Mouse (Mus musculus) midbrain, postnatal 0 days (tissue): ENCODE results near the gene Llcfc1. TPM values are rescaled to one million over a fixed set of nuclear protein-coding genes. Genes with fewer than 3 reads are reported as not detected.

Source experiments
- ATAC-seq: fragments of 200-750 bp; cut with Nextera tagmentation; 2 replicates; pipeline ENCODE4 v1.8.0; 2017; ENCODE audit warnings: moderate number of reproducible peaks, mild to moderate bottlenecking, moderate TSS enrichment, moderate library complexity; ENCODE audit not compliant: low FRiP score
- DNase-seq: peaks from one replicate; pipeline ENCODE4 v3.0.0-alpha.2; 2015; ENCODE audit warnings: low spot score
- H3K27ac ChIP-seq: fragments of 300-500 bp; sonication (generic); 2 replicates; pipeline ENCODE4 v1.5.1; 2014; ENCODE audit warnings: low read depth, mild to moderate bottlenecking, low read length, mixed read lengths
- H3K27me3 ChIP-seq: fragments of 300-500 bp; sonication (generic); 2 replicates; pipeline ENCODE4 v1.6.1; 2014; ENCODE audit warnings: low read length, control low read depth, mixed read lengths; ENCODE audit not compliant: insufficient read depth
- H3K36me3 ChIP-seq: fragments of 300-500 bp; sonication (generic); 2 replicates; pipeline ENCODE4 v1.6.1; 2014; ENCODE audit warnings: low read length, control low read depth, mixed read lengths; ENCODE audit not compliant: insufficient read depth
- H3K4me1 ChIP-seq: fragments of 300-500 bp; sonication (generic); 2 replicates; pipeline ENCODE4 v1.6.1; 2014; ENCODE audit warnings: mild to moderate bottlenecking, control low read depth, antibody characterized with exemption, low read length, mixed read lengths; ENCODE audit not compliant: insufficient read depth
- H3K4me2 ChIP-seq: fragments of 300-500 bp; sonication (generic); 2 replicates; pipeline ENCODE4 v1.6.1; 2014; ENCODE audit warnings: low read depth, mild to moderate bottlenecking, low read length, mixed read lengths; ENCODE audit not compliant: poor library complexity, severe bottlenecking
- H3K4me3 ChIP-seq: fragments of 300-500 bp; sonication (generic); 2 replicates; pipeline ENCODE4 v1.5.1; 2014; ENCODE audit warnings: low read depth, mild to moderate bottlenecking, low read length, moderate library complexity
- H3K9ac ChIP-seq: fragments of 300-500 bp; sonication (generic); replicated peaks from 2 replicates; pipeline ENCODE4 v1.6.1; 2014; ENCODE audit warnings: mild to moderate bottlenecking, low read length, moderate library complexity, mixed read lengths; ENCODE audit not compliant: poor library complexity, severe bottlenecking
- H3K9me3 ChIP-seq: fragments of 300-500 bp; sonication (generic); 2 replicates; pipeline ENCODE4 v1.6.1; 2016; ENCODE audit warnings: low read length, control low read depth
- CTCF ChIP-seq: IDR thresholded peaks from 2 replicates; pipeline ENCODE4 v1.5.1; 2016; ENCODE audit warnings: antibody characterized with exemption, mild to moderate bottlenecking
- WGBS: fragments of 180-500 bp; shearing (Covaris S2); extraction: QIAGEN DNeasy Blood & Tissue Kit; methylation state at CpG from one replicate; pipeline ENCODE4 v1.1.7; 2014; 5-methylcytosine and 5-hydroxymethylcytosine counted together
- polyA plus RNA-seq: library from polyadenylated mRNA; unstranded; fragments of >200 nt; fragmentation: Nextera tagmentation; extraction: Ambion mirVana; gene quantifications from 2 replicates; pipeline ENCODE4 v1.2.1, GENCODE M21; 2015
- total RNA-seq: library from RNA; depleted of rRNA; stranded (reverse); fragments of >200 nt; gene quantifications from 2 replicates; pipeline ENCODE4 v1.2.3, GENCODE M21; 2014

Llcfc1 gene
- total and polyA plus RNA-seq, 2 experiments from 2014 or later: not detected

GRCm38 (mm10) chr6:41641173-41641866, 42.9 kb upstream of the Llcfc1 start:
- ATAC-seq (no peak), DNase-seq (no peak)
- no peak overlapping the region for H3K4me3 ChIP-seq
- no peak for TF ChIP-seq CTCF
- H3K4me1 ChIP-seq: no peaks in the 10 kb centered on the region
- no peak overlapping the region for H3K27ac ChIP-seq
- WGBS: 79% methylated on average over 6 of the region's 6 CpGs
- no peaks in the 10 kb centered on the region for H3K27me3 ChIP-seq
- no peak overlapping the region for H3K4me2 ChIP-seq
- no peaks in the 10 kb centered on the region for H3K36me3 ChIP-seq
- no peaks in the 10 kb centered on the region for H3K9me3 ChIP-seq
- no peak overlapping the region for H3K9ac ChIP-seq

- Histone ChIP-seq H3K4me1 (no peaks in the 10 kb centered on the region), H3K9me3 (no peaks in the 10 kb centered on the region), H3K4me3 (no peak overlapping the region), H3K27ac (no peak overlapping the region), H3K4me2 (no peak overlapping the region), H3K27me3 (no peaks in the 10 kb centered on the region), H3K36me3 (no peaks in the 10 kb centered on the region), H3K9ac (no peak overlapping the region)
- DNase-seq: no peak
- WGBS: 93% methylated on average over 4 of the region's 4 CpGs
- no peak for TF ChIP-seq CTCF
- ATAC-seq: no peak
Measured at GRCm38 (mm10) chr6:41642765-41643164, 41.5 kb upstream of the Llcfc1 start.

- DNase-seq: no peak
- Histone ChIP-seq H3K4me1 (no peaks in the 10 kb centered on the region), H3K4me3 (no peak overlapping the region), H3K36me3 (no peaks in the 10 kb centered on the region), H3K9ac (no peak overlapping the region), H3K27ac (no peak overlapping the region), H3K4me2 (no peak overlapping the region), H3K9me3 (no peaks in the 10 kb centered on the region), H3K27me3 (no peaks in the 10 kb centered on the region)
- WGBS: 94% methylated on average over 3 of the region's 3 CpGs
- ATAC-seq: no peak
- no peak for TF ChIP-seq CTCF
Measured at GRCm38 (mm10) chr6:41643227-41643626, 41.0 kb upstream of the Llcfc1 start.

GRCm38 (mm10) chr6:41646220-41646619, 38.0 kb upstream of the Llcfc1 start:
- no peak overlapping the region for H3K4me2 ChIP-seq
- no peaks in the 10 kb centered on the region for H3K36me3 ChIP-seq
- H3K27ac ChIP-seq: no peak overlapping the region
- ATAC-seq (no peak), DNase-seq (no peak)
- TF ChIP-seq CTCF: no peak
- no peaks in the 10 kb centered on the region for H3K4me1 ChIP-seq
- H3K9me3 ChIP-seq: no peaks in the 10 kb centered on the region
- no peak overlapping the region for H3K9ac ChIP-seq
- 80% methylated on average over 3 of the region's 3 CpGs for WGBS
- H3K27me3 ChIP-seq: no peaks in the 10 kb centered on the region
- H3K4me3 ChIP-seq: no peak overlapping the region

GRCm38 (mm10) chr6:41646672-41647071, 37.6 kb upstream of the Llcfc1 start:
- TF ChIP-seq CTCF: no peak
- H3K27me3 ChIP-seq: no peaks in the 10 kb centered on the region
- DNase-seq (no peak), ATAC-seq (no peak)
- no peaks in the 10 kb centered on the region for H3K36me3 ChIP-seq
- no peak overlapping the region for H3K4me3 ChIP-seq
- H3K9ac ChIP-seq: no peak overlapping the region
- no peak overlapping the region for H3K4me2 ChIP-seq
- H3K4me1 ChIP-seq: no peaks in the 10 kb centered on the region
- H3K9me3 ChIP-seq: no peaks in the 10 kb centered on the region
- H3K27ac ChIP-seq: no peak overlapping the region

- Histone ChIP-seq H3K4me2 (no peak overlapping the region), H3K4me3 (no peak overlapping the region), H3K36me3 (no peaks in the 10 kb centered on the region), H3K4me1 (no peaks in the 10 kb centered on the region), H3K9me3 (no peaks in the 10 kb centered on the region), H3K27me3 (no peaks in the 10 kb centered on the region), H3K9ac (no peak overlapping the region), H3K27ac (no peak overlapping the region)
- ATAC-seq: no peak
- no peak for DNase-seq
- WGBS: 94% methylated on average over 5 of the region's 5 CpGs
- no peak for TF ChIP-seq CTCF
Measured at GRCm38 (mm10) chr6:41653173-41653572, 31.1 kb upstream of the Llcfc1 start.
